Mouse (Mus musculus): ENCODE measurements around the gene Rpl27.

- no peak for TF ChIP-seq POLR2A (IDR thresholded peaks at IDR 0.05; ENCODE audit: low read depth, low read length)
- TF ChIP-seq EP300 (IDR thresholded peaks at IDR 0.05; ENCODE audit: low read length), result no peak
- no peak for TF ChIP-seq CHD1 (IDR thresholded peaks at IDR 0.05; ENCODE audit: low read depth, low read length)
- TF ChIP-seq JUND (conservative IDR thresholded peaks at IDR 0.05; ENCODE audit: low read depth, low read length), result 0 out of 2 replicates have a peak, but pooled peaks have one; percentile 27
- no peak for TF ChIP-seq CTCF (conservative IDR thresholded peaks at IDR 0.05 in 1 of 2, IDR thresholded peaks at IDR 0.05 in 1 of 2; ENCODE audit: low read depth in 2 of 2, low read length in 2 of 2)
- no peak for TF ChIP-seq ZKSCAN1 (IDR thresholded peaks at IDR 0.05; ENCODE audit: borderline replicate concordance, low read depth, low read length)
- TF ChIP-seq NELFE (IDR thresholded peaks at IDR 0.05; ENCODE audit: low read depth, low read length), result no peak
- TF ChIP-seq MYC (IDR thresholded peaks at IDR 0.05; ENCODE audit: low read depth, low read length), result no peak
- TF ChIP-seq TCF12 (IDR thresholded peaks at IDR 0.05; ENCODE audit: low read depth, low read length), result no peak
- no peak for TF ChIP-seq SIN3A (IDR thresholded peaks at IDR 0.05; ENCODE audit: low read length)
- TF ChIP-seq GABPA (IDR thresholded peaks at IDR 0.05; ENCODE audit: insufficient replicate concordance, low read depth, low read length), result no peak
Observed at GRCm38 (mm10) chr11:101484814-101485213, 42.7 kb downstream of the Rpl27 start.
